In genomic region chr7:57703580-57703979, GRCm38 (mm10) we compare ENCODE assay signal across 9 mouse cellular contexts.
A peak's percentile ranks its signal among the peaks of the same experiment; 100 is the strongest.
DNase-seq lines count a peak whose midpoint lies in the region; ATAC-seq lines count a peak whose summit lies in the region.
"Had no signal": no experiment of that assay in that cellular context is flagged by ENCODE, and none has a peak within 500 bp of the region (broad histone marks: within the 10 kb centered on the region; RNA-seq: fewer than 3 reads in every experiment).

No protein-coding gene starts in this region.

- no peaks in the 10 kb centered on the region for H3K27me3 ChIP-seq in heart, embryonic 16.5 days (ENCODE audit: control insufficient read depth, insufficient read depth, low read length)
- H3K27me3 ChIP-seq: megakaryocyte, embryonic 14.5 days had no signal

- H3K4me3 ChIP-seq in heart, embryonic 16.5 days (ENCODE audit: low read length) = no peak overlapping the region
- H3K4me3 ChIP-seq: megakaryocyte, embryonic 14.5 days had no signal

- no peaks in the 10 kb centered on the region for H3K9me3 ChIP-seq in heart, embryonic 16.5 days (replicated peaks; ENCODE audit: control insufficient read depth, low read length)

- H3K4me1 ChIP-seq in heart, embryonic 16.5 days (ENCODE audit: control insufficient read depth, insufficient read depth, low read length) = peaks cover 23% of the 10 kb centered on the region
- H3K4me1 ChIP-seq: megakaryocyte, embryonic 14.5 days had no signal

- no peak overlapping the region for H3K4me2 ChIP-seq in heart, embryonic 16.5 days (ENCODE audit: low read depth, low read length)

- peak; percentile 28; the same call in 1 of the 2 replicates for ATAC-seq in frontal cortex, adult (ENCODE audit: low TSS enrichment)
- 0 out of 2 replicates have a peak, but pooled peaks have one; percentile 37 for ATAC-seq in heart, embryonic 16.5 days (replicated peaks; ENCODE audit: extremely low read depth, insufficient read depth, low FRiP score)

- no peak for DNase-seq in frontal cortex, postnatal 36 days (ENCODE audit: low spot score in 2 of 2)
- DNase-seq in urinary bladder, postnatal 14 days (ENCODE audit: low spot score) = peak; percentile 4
- no peak for DNase-seq in urinary bladder, postnatal 4 days (ENCODE audit: low spot score in 2 of 2)
- DNase-seq in spleen, postnatal 36 days (ENCODE audit: low spot score in 2 of 2) = no peak
- no peak for DNase-seq in lung, postnatal 10 days
- DNase-seq in lung, postnatal 25 days (ENCODE audit: low spot score) = no peak

- 28% methylated on average over 1 of the region's 1 CpGs for WGBS in heart, embryonic 16.5 days

- peak overlapping the region; percentile 73 for H3K27ac ChIP-seq in heart, embryonic 16.5 days (ENCODE audit: low read length)

- no peaks in the 10 kb centered on the region for H3K36me3 ChIP-seq in heart, embryonic 16.5 days (ENCODE audit: control insufficient read depth, insufficient read depth)

- H3K9ac ChIP-seq in heart, embryonic 16.5 days (ENCODE audit: low read length) = no peak overlapping the region
